Mouse (Mus musculus) c-Kit-negative CD71-positive TER-119-positive erythroid progenitor cells, embryonic 14.5 days (primary cell): ENCODE results near the gene Kalrn.
"Not testable (repeated sequence)": the region's sequence is repeated elsewhere in the genome, so short reads cannot be mapped to it uniquely, and the experiment has no call there.

ENCODE experiments used
- DNase-seq: peaks from one replicate; pipeline ENCODE4 v3.0.0-alpha.2; 2013; ENCODE audit warnings: low read depth, low spot score

Kalrn gene

GRCm38 (mm10) chr16:34314071-34314470 is 259.3 kb downstream of the Kalrn start:
- no peak for DNase-seq

GRCm38 (mm10) chr16:34311577-34311976 is 261.8 kb downstream of the Kalrn start:
- no peak for DNase-seq

- DNase-seq = no peak
Observed at GRCm38 (mm10) chr16:34310363-34310762, 263.0 kb downstream of the Kalrn start.

DNA sequence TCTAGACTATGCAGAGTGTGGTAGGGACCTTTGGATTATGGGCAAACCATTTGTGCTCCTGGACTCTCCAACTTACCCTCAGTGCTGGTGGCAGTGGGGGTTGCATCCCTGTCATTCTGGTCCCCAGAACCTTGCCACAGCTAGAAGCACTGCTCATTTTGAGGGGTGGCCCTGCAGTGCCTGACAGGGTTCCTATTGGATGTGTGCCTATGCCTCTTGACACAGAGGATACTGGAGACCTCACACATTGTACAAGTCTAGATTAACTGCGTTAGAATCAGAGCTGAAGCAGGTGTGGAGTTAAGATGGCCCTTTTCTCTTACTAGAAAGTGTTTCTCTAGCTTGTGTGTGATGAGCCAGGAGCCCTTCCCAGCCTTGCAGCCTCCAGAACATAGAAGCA is 265.0 kb downstream of the Kalrn start:
- no peak for DNase-seq

DNA sequence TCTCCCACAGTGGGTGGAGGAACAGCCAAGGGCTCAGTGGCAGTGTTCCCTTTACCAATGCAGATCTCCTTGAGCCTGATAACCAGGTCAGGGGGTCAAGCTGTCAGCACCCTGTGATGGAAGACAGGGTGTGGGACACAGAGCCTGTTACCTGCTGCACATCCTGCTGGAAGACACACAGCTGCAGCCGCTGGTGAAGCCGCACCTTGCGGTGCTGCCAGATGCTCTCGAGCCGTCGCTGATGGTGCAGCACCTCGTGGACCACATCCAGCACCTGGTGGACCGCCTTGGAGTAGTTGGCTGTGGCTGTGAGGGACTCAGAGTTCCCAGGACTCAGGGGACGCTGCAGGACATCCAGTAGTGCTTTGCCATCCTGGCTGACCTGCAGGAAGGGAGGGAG is 265.9 kb downstream of the Kalrn start:
- DNase-seq = no peak

DNA sequence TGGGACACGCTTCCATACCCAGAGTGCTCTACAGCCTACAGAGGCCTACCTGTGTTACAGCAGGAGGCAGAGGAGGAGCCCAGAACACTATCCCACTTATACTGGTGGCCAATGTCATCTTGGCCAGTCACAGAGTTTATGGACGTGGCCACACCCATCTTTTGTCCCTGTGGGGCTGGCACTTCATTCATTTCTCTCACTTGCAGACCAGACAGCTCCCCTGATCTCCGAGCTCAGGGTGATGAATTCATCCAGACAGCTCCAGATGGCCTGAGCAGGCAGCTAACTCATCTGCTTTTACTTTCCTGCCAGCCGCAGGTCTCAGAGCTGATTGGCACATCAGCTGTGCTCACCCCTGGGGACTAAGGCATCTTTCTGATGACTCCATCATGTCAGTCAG is 267.7 kb downstream of the Kalrn start:
- DNase-seq = no peak

DNA sequence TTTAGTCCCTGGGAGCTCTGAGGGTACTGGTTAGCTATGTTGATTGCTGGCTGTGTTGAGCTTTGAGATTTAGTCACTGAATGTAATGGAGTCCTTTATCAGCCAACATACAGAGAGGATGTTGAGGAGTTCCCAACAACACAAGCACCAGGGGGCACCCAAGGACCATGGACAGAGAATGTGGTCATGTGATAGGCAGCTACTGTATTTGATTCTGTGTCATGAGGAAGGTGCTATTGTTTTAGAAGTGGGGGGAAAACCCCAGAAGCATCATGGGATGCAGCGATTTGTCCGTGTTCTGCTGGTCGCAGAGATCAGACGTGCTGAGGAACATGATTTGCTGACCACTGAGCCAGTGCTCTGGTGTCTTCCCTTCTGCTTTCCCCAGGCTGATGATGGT is 269.5 kb downstream of the Kalrn start:
- DNase-seq = not testable (repeated sequence)

GRCm38 (mm10) chr16:34302503-34302902 is 270.8 kb downstream of the Kalrn start:
- no peak for DNase-seq

DNA sequence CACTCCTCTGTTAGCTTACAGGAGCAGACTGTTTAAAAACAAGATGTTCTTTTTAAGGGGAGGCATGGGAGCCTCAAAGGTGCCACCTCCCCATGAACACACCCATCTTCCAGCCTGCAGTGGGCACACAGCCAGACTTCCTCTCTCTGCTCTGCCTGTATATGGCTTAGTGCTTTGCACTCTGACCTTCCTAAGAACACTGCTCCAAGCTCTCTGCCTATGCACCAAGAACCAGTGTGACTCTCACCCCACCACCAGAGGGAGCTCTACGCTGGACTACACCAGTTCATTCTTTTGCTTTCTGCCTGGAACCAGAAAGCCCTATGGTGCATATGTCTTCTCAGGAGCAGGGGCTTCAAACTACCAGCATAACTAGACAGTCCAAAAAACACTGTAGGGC is 271.3 kb downstream of the Kalrn start:
- DNase-seq = no peak

DNA sequence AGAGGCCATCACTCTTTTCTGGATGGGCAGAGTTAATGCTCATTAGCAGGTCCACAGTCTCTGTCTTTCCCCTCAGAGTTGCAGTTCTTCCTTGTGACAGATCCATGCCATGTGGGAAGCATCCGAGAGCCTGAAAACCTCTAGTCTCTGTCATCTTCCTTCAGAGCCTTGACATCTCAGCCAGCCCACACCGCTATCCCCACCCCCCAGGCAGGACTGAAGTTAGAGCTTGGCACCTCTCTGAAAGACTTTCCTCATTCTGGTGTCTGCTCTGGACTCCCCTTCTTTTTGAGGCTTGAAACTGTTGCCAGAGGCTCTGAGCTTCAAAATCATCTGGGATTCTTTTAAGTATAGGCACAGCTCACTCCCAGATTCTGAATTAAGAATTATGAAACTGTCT is 274.1 kb downstream of the Kalrn start:
- no peak for DNase-seq

DNA sequence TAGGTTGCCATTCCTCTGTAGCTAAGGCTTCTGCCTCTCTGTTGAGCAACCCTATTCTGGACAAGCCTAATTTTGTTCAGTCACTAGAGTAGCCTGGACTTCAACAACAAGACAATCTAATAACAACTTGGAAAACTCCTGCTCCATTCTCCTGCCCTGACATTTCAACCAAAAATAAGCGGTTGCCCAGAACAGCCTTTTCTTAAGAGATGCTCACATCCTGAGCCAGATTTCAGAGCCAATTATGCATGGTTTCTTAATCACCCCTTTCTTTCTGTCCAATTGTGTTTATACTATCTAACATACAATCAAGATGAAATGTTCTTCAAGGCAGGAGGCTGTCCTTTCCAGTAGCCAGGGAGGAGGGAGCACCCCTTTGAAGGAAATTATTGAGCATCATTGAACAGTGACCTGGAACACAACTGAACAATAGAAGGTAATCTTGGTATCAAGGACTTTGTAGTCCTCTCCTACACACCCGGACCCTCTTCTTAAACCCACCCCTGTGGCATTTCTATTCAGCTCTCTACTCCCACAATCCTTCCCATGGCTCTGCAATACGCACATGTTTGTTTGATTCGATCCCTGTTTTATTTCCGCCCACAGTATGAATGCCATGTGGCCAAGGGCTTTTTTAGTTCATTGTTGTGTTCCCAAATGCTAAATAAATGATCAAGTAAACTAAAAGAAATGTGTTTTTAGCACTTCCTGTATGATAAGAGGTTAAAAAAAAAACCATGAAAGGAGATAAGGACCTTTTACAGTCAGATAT is 275.2 kb downstream of the Kalrn start:
- DNase-seq = no peak

DNA sequence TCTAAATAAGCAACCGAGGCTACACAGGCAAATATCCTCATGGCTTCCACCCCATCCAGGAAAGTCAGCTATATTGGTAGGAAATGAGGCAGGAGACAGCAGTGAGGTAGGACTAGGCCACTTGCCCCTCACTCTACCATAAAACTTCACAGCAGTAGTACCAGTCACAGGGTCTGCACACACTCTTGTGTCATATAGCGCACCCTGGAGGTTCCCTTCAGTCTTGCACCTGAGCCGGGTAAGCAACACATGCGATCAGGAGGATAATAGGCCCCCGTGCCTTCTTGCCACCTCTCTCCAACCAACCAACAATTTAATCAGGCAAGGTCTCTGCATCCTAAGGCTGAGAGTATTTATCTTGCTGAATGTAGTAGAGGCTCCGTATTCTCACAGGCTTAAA is 278.8 kb downstream of the Kalrn start:
- no peak for DNase-seq

- DNase-seq = no peak
Observed at GRCm38 (mm10) chr16:34293675-34294074, 279.7 kb downstream of the Kalrn start.

GRCm38 (mm10) chr16:34289583-34289982 is 283.7 kb downstream of the Kalrn start:
- no peak for DNase-seq

DNA sequence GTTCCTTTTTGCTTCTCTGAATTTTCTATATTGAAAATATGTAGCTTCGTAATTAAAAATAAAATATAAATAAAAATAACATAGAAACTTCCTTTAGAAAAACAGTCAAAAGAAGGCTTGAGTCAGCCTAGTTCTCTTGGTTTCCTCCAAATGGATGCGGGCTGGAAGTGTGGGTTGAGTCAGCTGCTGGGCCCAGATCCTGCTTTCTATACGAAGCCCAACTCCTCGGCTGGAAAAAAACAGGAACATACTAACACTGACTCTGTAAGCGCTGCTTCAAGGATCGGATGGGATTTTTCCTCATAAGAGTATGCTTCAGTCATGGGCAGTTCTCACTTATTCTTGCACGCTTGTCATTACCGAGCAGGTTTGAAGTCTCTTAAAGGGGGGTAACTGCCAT is 291.3 kb downstream of the Kalrn start:
- DNase-seq = no peak

DNA sequence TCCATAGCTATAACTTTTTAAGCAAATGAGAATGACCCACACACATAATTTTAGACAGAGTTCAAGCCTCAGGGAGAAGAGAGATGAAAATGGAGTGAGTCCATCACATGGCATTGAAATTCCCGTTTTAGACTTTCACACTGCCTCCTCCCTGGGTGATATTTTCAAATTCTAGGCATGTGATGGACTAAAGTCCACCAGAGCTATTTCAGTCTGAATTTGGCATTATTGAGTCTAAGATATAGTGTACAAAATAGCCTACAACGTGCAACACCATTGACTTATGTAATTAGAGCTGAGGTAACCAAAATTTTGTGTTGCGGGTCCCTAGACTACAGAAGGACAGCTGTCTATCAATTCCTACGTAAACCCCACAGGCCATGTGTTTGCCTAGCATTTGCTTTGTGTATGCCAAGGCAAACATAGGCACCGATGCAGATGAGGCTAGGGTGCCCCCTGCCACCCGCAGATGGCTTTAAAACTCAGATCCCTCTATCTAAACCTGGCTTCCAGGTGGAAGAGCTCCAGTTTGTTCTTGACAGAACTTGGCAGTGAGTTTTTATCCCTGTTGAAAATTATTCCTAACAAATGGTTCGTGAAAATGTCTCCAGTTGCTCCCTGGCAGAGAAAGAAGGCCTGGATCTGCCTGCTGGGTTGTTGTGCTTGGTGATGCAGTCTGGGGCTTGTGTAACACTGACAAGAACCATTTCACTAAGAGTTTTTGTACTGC is 293.5 kb downstream of the Kalrn start:
- no peak for DNase-seq

DNA sequence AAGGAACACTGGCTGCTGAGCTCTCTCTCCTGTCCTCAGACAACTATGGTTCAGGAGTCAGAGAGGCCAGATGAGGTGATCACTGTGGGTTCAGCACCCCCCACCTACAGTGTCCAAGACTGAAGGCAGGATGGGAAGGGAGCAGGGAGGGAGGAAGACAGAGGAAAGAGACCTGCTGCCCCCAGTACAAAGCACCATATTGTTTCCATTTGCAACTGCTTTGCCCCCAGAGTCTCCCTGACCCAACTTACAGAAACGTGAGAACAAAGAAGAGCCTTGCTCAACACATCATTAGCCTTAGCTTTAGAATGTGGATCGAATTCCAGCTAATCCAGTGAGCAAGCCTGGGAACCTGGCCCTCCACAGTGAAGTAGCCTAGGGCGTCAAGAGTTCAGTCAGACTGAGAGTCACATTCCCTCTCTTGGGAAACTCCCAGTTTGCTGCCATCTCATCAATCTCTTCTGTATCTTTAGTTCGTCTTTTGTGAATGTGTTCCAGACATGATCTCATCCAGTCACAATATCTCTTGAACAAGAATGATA is 295.0 kb downstream of the Kalrn start:
- DNase-seq = no peak

DNA sequence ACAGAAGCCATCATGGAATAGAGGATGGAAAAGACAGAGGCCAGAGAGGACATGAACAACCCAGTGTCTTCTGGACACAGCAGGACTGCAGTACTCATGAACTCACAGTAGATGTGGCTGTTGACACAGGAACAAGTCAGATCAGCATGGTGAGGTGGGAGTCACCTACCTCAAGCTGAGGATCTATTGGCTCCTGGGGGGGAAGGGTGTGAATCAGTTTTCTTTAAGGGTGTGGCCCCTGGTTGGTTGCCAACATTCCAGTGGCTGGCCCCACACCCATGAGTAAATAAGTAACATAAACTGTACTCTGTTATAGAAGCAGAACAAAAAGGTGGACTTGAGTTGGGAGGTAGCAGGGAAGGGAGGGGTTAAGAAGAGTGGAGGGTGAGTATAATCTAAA is 298.7 kb downstream of the Kalrn start:
- no peak for DNase-seq

GRCm38 (mm10) chr16:34271476-34271875 is 301.9 kb downstream of the Kalrn start:
- no peak for DNase-seq

DNA sequence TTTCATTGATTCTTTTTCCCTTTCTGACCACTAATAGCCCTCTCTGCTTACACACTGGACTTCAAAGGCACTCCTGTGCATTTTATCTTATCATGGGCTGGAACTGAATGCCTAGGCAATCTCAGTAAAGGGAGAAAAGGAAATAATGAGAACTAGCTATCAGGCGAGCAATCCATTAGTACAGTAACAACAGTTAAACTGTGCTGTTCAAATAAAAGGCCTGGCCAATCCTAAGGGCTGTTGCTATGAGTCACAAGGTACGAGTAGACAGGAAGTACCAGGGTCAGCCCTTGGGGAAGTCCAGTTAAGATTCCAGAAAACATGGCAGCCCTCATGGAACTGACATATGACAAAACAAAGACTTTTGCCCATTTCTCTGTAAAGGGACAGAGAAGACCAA is 302.7 kb downstream of the Kalrn start:
- no peak for DNase-seq

- DNase-seq = no peak
Observed at GRCm38 (mm10) chr16:34269642-34270041, 303.7 kb downstream of the Kalrn start.

DNA sequence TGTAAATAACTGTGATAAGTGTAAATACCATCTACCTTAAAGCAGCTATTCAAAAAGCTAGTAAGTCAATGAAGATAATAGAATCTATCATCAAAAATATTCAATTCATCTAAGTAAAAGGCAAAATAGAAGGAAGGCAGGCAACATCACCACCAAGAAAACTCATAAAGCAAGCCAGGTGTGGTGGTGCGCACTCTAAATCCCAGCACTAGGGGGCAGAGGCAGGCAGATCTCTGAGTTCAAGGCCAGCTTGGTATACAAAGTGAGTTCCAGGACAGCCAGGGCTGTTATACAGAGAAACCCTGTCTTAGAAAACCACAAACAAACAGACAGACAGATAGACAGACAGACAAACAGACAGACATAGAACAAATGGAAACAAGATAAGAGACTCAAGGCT is 305.6 kb downstream of the Kalrn start:
- DNase-seq = no peak

DNA sequence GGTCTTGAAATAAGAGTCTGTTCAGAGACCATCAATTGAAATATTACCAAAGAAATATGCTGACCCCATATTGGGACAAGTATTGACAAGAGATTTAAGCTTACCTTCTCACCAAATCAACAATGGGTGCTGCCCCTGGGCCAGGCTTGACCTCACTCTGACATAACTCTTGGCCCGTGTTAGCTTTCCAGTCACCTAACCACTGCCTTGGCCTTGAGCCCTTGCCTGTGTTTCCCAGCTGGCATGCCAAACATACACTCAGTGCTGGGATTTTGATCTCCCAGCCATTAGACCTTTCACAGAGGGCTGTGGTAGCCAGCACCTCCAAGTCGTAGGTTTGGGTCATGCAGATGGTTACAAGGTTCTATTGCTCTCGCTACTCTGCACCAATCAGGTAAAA is 308.7 kb downstream of the Kalrn start:
- no peak for DNase-seq
